Mouse (Mus musculus) MEL (cell line): Measurements from ENCODE around the gene Tent5b.
"Not testable (repeated sequence)": the region's sequence is repeated elsewhere in the genome, so short reads cannot be mapped to it uniquely, and the experiment has no call there.

Experiments
- BHLHE40 ChIP-seq: IDR thresholded peaks from 2 replicates; pipeline ENCODE4 v1.6.1; 2012; ENCODE audit warnings: low read depth, mild to moderate bottlenecking, inconsistent platforms, low read length, improper control_type of control experiment, borderline replicate concordance
- POLR2AphosphoS2 ChIP-seq: IDR thresholded peaks from 2 replicates; pipeline ENCODE4 v1.6.1; 2011; ENCODE audit warnings: low read length, improper control_type of control experiment

DNA sequence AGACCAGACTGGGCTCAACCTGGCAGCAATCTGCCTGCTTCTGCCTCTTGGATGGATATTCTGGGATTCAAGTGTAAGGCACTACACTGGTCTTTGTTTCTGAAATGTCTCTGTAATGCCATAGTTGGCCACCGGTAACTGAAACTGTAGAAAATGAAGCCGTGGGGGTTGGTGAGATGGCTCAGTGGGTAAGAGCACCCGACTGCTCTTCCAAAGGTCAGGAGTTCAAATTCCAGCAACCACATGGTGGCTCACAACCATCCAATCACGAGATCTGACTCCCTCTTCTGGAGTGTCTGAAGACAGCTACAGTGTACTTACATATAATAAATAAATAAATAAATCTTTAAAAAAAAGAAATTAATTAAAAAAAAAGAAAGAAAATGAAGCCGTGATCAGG is 32.6 kb downstream of the Tent5b start:
- not testable (repeated sequence) for TF ChIP-seq BHLHE40, POLR2AphosphoS2
